Mouse (Mus musculus) MEL (cell line): Measurements from ENCODE around the gene Kpnb1. TPM values are rescaled to one million over a fixed set of nuclear protein-coding genes. Genes with fewer than 3 reads are reported as not detected.
A peak's percentile ranks its signal among the peaks of the same experiment; 100 is the strongest.

ENCODE experiments used
- DNase-seq: peaks from one replicate; pipeline ENCODE4 v3.0.0; 2011; ENCODE audit warnings: low read depth, low spot score
- H3K27ac ChIP-seq: 2 replicates; pipeline ENCODE4 v1.5.1; 2012; ENCODE audit warnings: low read depth, mild to moderate bottlenecking, control low read depth, low read length, moderate library complexity; ENCODE audit not compliant: control insufficient read depth
- H3K27me3 ChIP-seq, 2 experiments: fragments of 150-350 bp in 1 of 2; sonication (generic) in 1 of 2; 2 replicates each; pipeline ENCODE4 v1.6.1; 2012; ENCODE audit warnings: low read length in 2 of 2, mild to moderate bottlenecking in 2 of 2, improper control_type of control experiment in 1 of 2, moderate library complexity in 1 of 2; ENCODE audit not compliant: insufficient read depth in 2 of 2, control insufficient read depth in 1 of 2
- H3K36me3 ChIP-seq, 2 experiments: 2 replicates each; pipeline ENCODE4 v1.6.1; 2012 to 2014; ENCODE audit warnings: low read length in 2 of 2, improper control_type of control experiment in 1 of 2, inconsistent platforms in 1 of 2, mild to moderate bottlenecking in 1 of 2; ENCODE audit not compliant: insufficient read depth in 2 of 2, control insufficient read depth in 1 of 2
- H3K4me1 ChIP-seq, 2 experiments: fragments of 150-350 bp in 1 of 2; sonication (generic) in 1 of 2; 2 replicates each; pipeline ENCODE4 v1.6.1; 2012; ENCODE audit warnings: low read length in 2 of 2, improper control_type of control experiment in 1 of 2, mild to moderate bottlenecking in 1 of 2; ENCODE audit not compliant: insufficient read depth in 2 of 2, control insufficient read depth in 1 of 2
- H3K4me3 ChIP-seq, 2 experiments: fragments of 150-350 bp in 1 of 2; sonication (generic) in 1 of 2; 2 replicates each; pipeline ENCODE4 v1.5.1; 2012; ENCODE audit warnings: low read depth in 2 of 2, low read length in 2 of 2, mild to moderate bottlenecking in 2 of 2, moderate library complexity in 2 of 2, control low read depth in 1 of 2, improper control_type of control experiment in 1 of 2; ENCODE audit not compliant: control insufficient read depth in 1 of 2, insufficient read depth in 1 of 2
- H3K79me2 ChIP-seq: 2 replicates; pipeline ENCODE4 v1.6.1; 2012; ENCODE audit warnings: mild to moderate bottlenecking, low read length, moderate library complexity; ENCODE audit not compliant: control insufficient read depth, poor library complexity, insufficient read depth
- H3K9ac ChIP-seq: 2 replicates; pipeline ENCODE4 v1.6.1; 2012; ENCODE audit warnings: low read depth, mild to moderate bottlenecking, control low read depth, low read length, moderate library complexity; ENCODE audit not compliant: control insufficient read depth, poor library complexity, severe bottlenecking
- H3K9me3 ChIP-seq: fragments of 150-350 bp; sonication (generic); replicated peaks from 2 replicates; pipeline ENCODE4 v1.6.1; 2012; ENCODE audit warnings: mild to moderate bottlenecking, low read length, improper control_type of control experiment, moderate library complexity; ENCODE audit not compliant: insufficient read depth
- CHD2 ChIP-seq: IDR thresholded peaks from 2 replicates; pipeline ENCODE4 v1.6.1; 2011; ENCODE audit warnings: low read length, improper control_type of control experiment
- CTCF ChIP-seq, 3 experiments: IDR thresholded peaks in 2 of 3; conservative IDR thresholded peaks in 1 of 3; 2 replicates each; pipeline ENCODE4 v1.5.1; 2011 to 2012; ENCODE audit warnings: low read length in 3 of 3, low read depth in 2 of 3, mild to moderate bottlenecking in 2 of 3, improper control_type of control experiment in 1 of 3, inconsistent platforms in 1 of 3, mixed read lengths in 1 of 3, moderate library complexity in 1 of 3; ENCODE audit not compliant: control insufficient read depth in 1 of 3, insufficient read depth in 1 of 3, poor library complexity in 1 of 3, severe bottlenecking in 1 of 3
- EP300 ChIP-seq, 2 experiments: IDR thresholded peaks; 2 replicates each; pipeline ENCODE4 v1.6.1; 2011; ENCODE audit warnings: improper control_type of control experiment in 2 of 2, low read length in 2 of 2, low read depth in 1 of 2, mild to moderate bottlenecking in 1 of 2
- MEF2A ChIP-seq: IDR thresholded peaks from 2 replicates; pipeline ENCODE4 v1.6.1; 2014; ENCODE audit warnings: low read depth, mild to moderate bottlenecking, inconsistent platforms, low read length, improper control_type of control experiment; ENCODE audit not compliant: poor library complexity, insufficient replicate concordance, severe bottlenecking; ENCODE audit errors: extremely low read depth
- MXI1 ChIP-seq: IDR thresholded peaks from 2 replicates; pipeline ENCODE4 v1.6.1; 2011; ENCODE audit warnings: mild to moderate bottlenecking, low read depth, low read length, improper control_type of control experiment
- MYC ChIP-seq: IDR thresholded peaks from 2 replicates; pipeline ENCODE4 v1.6.1; 2011; ENCODE audit warnings: low read depth, mild to moderate bottlenecking, low read length, improper control_type of control experiment, moderate library complexity
- NELFE ChIP-seq: IDR thresholded peaks from 2 replicates; pipeline ENCODE4 v1.6.1; 2011; ENCODE audit warnings: low read depth, low read length, improper control_type of control experiment
- POLR2A ChIP-seq, 2 experiments: IDR thresholded peaks; 2 replicates each; pipeline ENCODE4 v1.6.1; 2011 to 2012; ENCODE audit warnings: low read length in 2 of 2, mild to moderate bottlenecking in 2 of 2, control low read depth in 1 of 2, improper control_type of control experiment in 1 of 2, low read depth in 1 of 2, moderate library complexity in 1 of 2; ENCODE audit not compliant: control insufficient read depth in 1 of 2, insufficient read depth in 1 of 2, poor library complexity in 1 of 2
- SIN3A ChIP-seq: IDR thresholded peaks from 2 replicates; pipeline ENCODE4 v1.6.1; 2012; ENCODE audit warnings: low read length, improper control_type of control experiment, inconsistent platforms
- SMC3 ChIP-seq: IDR thresholded peaks from 2 replicates; pipeline ENCODE4 v1.6.1; 2011; ENCODE audit warnings: low read depth, low read length, improper control_type of control experiment
- USF2 ChIP-seq, 2 experiments: IDR thresholded peaks; 2 replicates each; pipeline ENCODE4 v1.6.1; 2011 to 2012; ENCODE audit warnings: improper control_type of control experiment in 2 of 2, low read length in 2 of 2, borderline replicate concordance in 1 of 2, inconsistent platforms in 1 of 2, low read depth in 1 of 2, mild to moderate bottlenecking in 1 of 2; ENCODE audit not compliant: insufficient read depth in 1 of 2
- ZMIZ1 ChIP-seq: IDR thresholded peaks from 2 replicates; pipeline ENCODE4 v1.6.1; 2012; ENCODE audit warnings: low read depth, mild to moderate bottlenecking, inconsistent platforms, low read length, improper control_type of control experiment, moderate library complexity
- polyA plus RNA-seq, 2 experiments: library from polyadenylated mRNA; stranded (reverse) in 1 of 2; unstranded in 1 of 2; fragments of >175 nt in 1 of 2; fragments of >200 nt in 1 of 2; gene quantifications; 2 replicates each; pipeline versions ENCODE4 v1.2.1 to v1.2.4; 2012; ENCODE audit warnings: low replicate concordance in 2 of 2, low read depth in 1 of 2; ENCODE audit not compliant: insufficient read length in 2 of 2, insufficient read depth in 1 of 2, missing spikeins in 1 of 2
- total RNA-seq: library from RNA; depleted of rRNA; stranded (reverse); fragments of 300-350 nt; gene quantifications from 2 replicates; pipeline ENCODE4 v1.2.3, GENCODE M21; 2012

Kpnb1 gene
- total and polyA plus RNA-seq, 3 experiments: 237 to 463 (median 275) TPM

- no peak overlapping the region for H3K27ac ChIP-seq
- DNase-seq: peak; percentile 69
- H3K36me3 ChIP-seq: peaks cover 0 to 8% of the 10 kb centered on the region in 2 experiments; a peak in 2 of 4 replicates
- peaks cover 7% of the 10 kb centered on the region; the same call in 1 of the 2 replicates for H3K79me2 ChIP-seq
- no peaks in the 10 kb centered on the region for H3K9me3 ChIP-seq
- H3K27me3 ChIP-seq: no peaks in the 10 kb centered on the region
- peaks cover 7 to 21% of the 10 kb centered on the region in 2 experiments; a peak in 2 of 4 replicates for H3K4me1 ChIP-seq
- no peak overlapping the region for H3K4me3 ChIP-seq
- no peak overlapping the region for H3K9ac ChIP-seq
- TF ChIP-seq ZMIZ1 (0 out of 2 replicates have a peak, but pooled peaks have one; percentile 42), USF2 (IDR thresholded peaks at IDR 0.05; ENCODE audit: borderline replicate concordance in 1 of 2, insufficient read depth in 1 of 2, low read depth in 1 of 2, low read length in 2 of 2) (no peak), CHD2 (no peak), POLR2A (IDR thresholded peaks at IDR 0.05; ENCODE audit: control insufficient read depth in 1 of 2, insufficient read depth in 1 of 2, low read depth in 1 of 2, low read length in 2 of 2, poor library complexity in 1 of 2) (0 out of 4 replicates have a peak, but pooled peaks of 1 of the 2 experiments have one; percentile 17), CTCF (IDR thresholded peaks at IDR 0.05 in 2 of 3, conservative IDR thresholded peaks at IDR 0.05 in 1 of 3; ENCODE audit: control insufficient read depth in 1 of 3, insufficient read depth in 1 of 3, low read depth in 2 of 3, low read length in 3 of 3, poor library complexity in 1 of 3, severe bottlenecking in 1 of 3) (peak in 2 of 3 experiments; percentile 27 to 29; a peak in 5 of 6 replicates)
These were observed 34.9 kb downstream of the Kpnb1 start for GRCm38 (mm10) chr11:97152662-97153287.

GRCm38 (mm10) chr11:97152023-97152426 is 35.7 kb downstream of the Kpnb1 start:
- Histone ChIP-seq H3K27me3 (no peaks in the 10 kb centered on the region), H3K27ac (peak overlapping the region; percentile 11), H3K4me1 (peaks cover 7 to 21% of the 10 kb centered on the region in 2 experiments; a peak in 2 of 4 replicates), H3K9ac (peak overlapping the region; percentile 82), H3K36me3 (peaks cover under 1 to 8% of the 10 kb centered on the region in 2 experiments; a peak in 2 of 4 replicates), H3K4me3 (peak overlapping the region; percentile 47 to 72), H3K9me3 (no peaks in the 10 kb centered on the region), H3K79me2 (peaks cover 7% of the 10 kb centered on the region; the same call in 1 of the 2 replicates)
- DNase-seq: peak; percentile 82
- TF ChIP-seq SMC3: no peak
- peak in 1 of 2 experiments; percentile 21; a peak in 2 of 4 replicates for TF ChIP-seq EP300 (IDR thresholded peaks at IDR 0.05; ENCODE audit: low read depth in 1 of 2, low read length in 2 of 2)
- TF ChIP-seq USF2 (IDR thresholded peaks at IDR 0.05; ENCODE audit: borderline replicate concordance in 1 of 2, insufficient read depth in 1 of 2, low read depth in 1 of 2, low read length in 2 of 2): no peak
- peak; percentile 83 for TF ChIP-seq SIN3A
- TF ChIP-seq POLR2A (IDR thresholded peaks at IDR 0.05; ENCODE audit: control insufficient read depth in 1 of 2, insufficient read depth in 1 of 2, low read depth in 1 of 2, low read length in 2 of 2, poor library complexity in 1 of 2): 0 out of 4 replicates have a peak, but pooled peaks of 1 of the 2 experiments have one; percentile 29
- peak; percentile 54; the same call in 1 of the 2 replicates for TF ChIP-seq MYC
- no peak for TF ChIP-seq NELFE
- peak; percentile 84 for TF ChIP-seq MXI1

DNA sequence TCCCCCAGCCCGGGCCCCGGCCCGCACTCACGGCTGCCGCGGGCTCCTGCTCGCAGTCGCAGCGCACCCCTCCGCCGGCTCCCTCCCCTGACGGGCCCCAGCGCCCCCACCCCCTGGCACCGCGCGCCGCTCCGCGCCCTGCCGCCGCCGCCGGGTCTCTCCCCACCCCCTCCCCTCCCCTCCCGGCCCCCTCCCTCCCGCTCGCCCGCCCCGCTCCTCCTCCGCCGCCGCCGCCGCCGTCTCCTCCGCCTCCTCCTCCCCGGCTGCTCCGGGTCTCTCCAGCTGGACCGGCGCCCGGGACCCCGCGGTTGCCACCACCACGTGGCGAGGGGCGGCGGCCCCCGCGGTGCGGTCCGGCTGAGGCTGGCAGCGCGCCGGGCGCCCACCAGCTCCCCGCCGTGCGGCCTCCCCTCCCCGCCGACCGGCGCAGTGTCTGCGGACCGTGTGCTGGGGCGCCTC is 36.3 kb downstream of the Kpnb1 start, which contains the start of gene Tbkbp1:
TSS of gene Tbkbp1 (minus strand) at position 153 of the 459 bp plus-strand sequence.
- H3K4me1 ChIP-seq: peaks cover 7 to 21% of the 10 kb centered on the region in 2 experiments; a peak in 2 of 4 replicates
- TF ChIP-seq MEF2A (no peak), POLR2A (IDR thresholded peaks at IDR 0.05; ENCODE audit: control insufficient read depth in 1 of 2, insufficient read depth in 1 of 2, low read depth in 1 of 2, low read length in 2 of 2, poor library complexity in 1 of 2) (peak in 1 of 2 experiments; percentile 24; a peak in 2 of 4 replicates)
- TF ChIP-seq, all 39 proteins: peak for 1
- Histone ChIP-seq H3K9me3 (no peaks in the 10 kb centered on the region), H3K79me2 (peaks cover 7% of the 10 kb centered on the region; the same call in 1 of the 2 replicates), H3K36me3 (peaks cover 2 to 8% of the 10 kb centered on the region in 2 experiments; a peak in 2 of 4 replicates), H3K27ac (peak within 1 kb of the TSS; percentile 66), H3K4me3 (peak within 1 kb of the TSS; percentile 68 to 93), H3K27me3 (no peaks in the 10 kb centered on the region), H3K9ac (peak within 1 kb of the TSS; percentile 82)
- no peak for DNase-seq
